Mouse (Mus musculus): ENCODE measurements around the gene Mipep. TPM values are rescaled to one million over a fixed set of nuclear protein-coding genes. Genes with fewer than 3 reads are reported as not detected.

The Mipep gene
- total RNA-seq, 4 experiments from 2014 or later: 38.3 to 40.6 (median 40.1) TPM

- no peak for DNase-seq
Observed at GRCm38 (mm10) chr14:60804978-60805377, 20.6 kb downstream of the Mipep start.

GRCm38 (mm10) chr14:60805871-60806270, 21.5 kb downstream of the Mipep start:
- no peak for DNase-seq

GRCm38 (mm10) chr14:60806891-60807344, 22.5 kb downstream of the Mipep start:
- no peak for DNase-seq

GRCm38 (mm10) chr14:60809881-60810280, 25.5 kb downstream of the Mipep start:
- no peak for DNase-seq

- DNase-seq: no peak
Observed at GRCm38 (mm10) chr14:60811547-60811946, 27.2 kb downstream of the Mipep start.

- no peak for DNase-seq
Observed at GRCm38 (mm10) chr14:60815098-60815497, 30.7 kb downstream of the Mipep start.

- DNase-seq: no peak
Observed at GRCm38 (mm10) chr14:60818045-60818444, 33.7 kb downstream of the Mipep start.

- DNase-seq: no peak
Observed at GRCm38 (mm10) chr14:60830096-60830495, 45.7 kb downstream of the Mipep start.

- peak; percentile 11 for DNase-seq
Observed at GRCm38 (mm10) chr14:60836709-60837108, 52.3 kb downstream of the Mipep start.

GRCm38 (mm10) chr14:60839654-60840053, 55.3 kb downstream of the Mipep start:
- DNase-seq: no peak

GRCm38 (mm10) chr14:60841977-60842659, 57.7 kb downstream of the Mipep start:
- no peak for DNase-seq

- no peak for DNase-seq
Observed at GRCm38 (mm10) chr14:60843596-60843995, 59.2 kb downstream of the Mipep start.

GRCm38 (mm10) chr14:60845261-60846045, 61.1 kb downstream of the Mipep start:
- no peak for DNase-seq

- no peak for DNase-seq
Observed at GRCm38 (mm10) chr14:60846174-60846573, 61.8 kb downstream of the Mipep start.

- no peak for DNase-seq
Observed at GRCm38 (mm10) chr14:60848194-60848593, 63.8 kb downstream of the Mipep start.

- DNase-seq: no peak
Observed at GRCm38 (mm10) chr14:60850101-60850500, 65.7 kb downstream of the Mipep start.

- no peak for DNase-seq
Observed at GRCm38 (mm10) chr14:60851632-60852031, 67.3 kb downstream of the Mipep start.

GRCm38 (mm10) chr14:60856199-60856912, 72.0 kb downstream of the Mipep start:
- no peak for DNase-seq

- no peak for DNase-seq
Observed at GRCm38 (mm10) chr14:60856913-60857300, 72.5 kb downstream of the Mipep start.

- DNase-seq: no peak
Observed at GRCm38 (mm10) chr14:60863396-60863795, 79.0 kb downstream of the Mipep start.

- no peak for DNase-seq
Observed at GRCm38 (mm10) chr14:60866399-60866798, 82.0 kb downstream of the Mipep start.

GRCm38 (mm10) chr14:60868325-60868724, 84.0 kb downstream of the Mipep start:
- no peak for DNase-seq

GRCm38 (mm10) chr14:60871831-60872230, 87.5 kb downstream of the Mipep start:
- DNase-seq: no peak

Measured in adrenal gland, adult 8-10 months (tissue).